Mouse (Mus musculus): Measurements from ENCODE around the gene Batf2.
"Not testable (repeated sequence)": the region's sequence is repeated elsewhere in the genome, so short reads cannot be mapped to it uniquely, and the experiment has no call there.

Batf2 gene

GRCm38 (mm10) chr19:6140678-6141393 is at the start of gene Batf2:
Gene Batf2, plus strand, starts transcription at chr19:6140983.
- DNase-seq (ENCODE audit: low spot score in 2 of 2): peak; percentile 80 to 89

- no peak for DNase-seq (ENCODE audit: low spot score in 2 of 2)
Observed at GRCm38 (mm10) chr19:6094119-6094518, 46.7 kb upstream of the Batf2 start, which contains the start of gene AC131692.1. Gene AC131692.1, plus strand, starts transcription at chr19:6094419.

GRCm38 (mm10) chr19:6097847-6098246 is 42.9 kb upstream of the Batf2 start:
- no peak for DNase-seq (ENCODE audit: low spot score in 2 of 2)

DNA sequence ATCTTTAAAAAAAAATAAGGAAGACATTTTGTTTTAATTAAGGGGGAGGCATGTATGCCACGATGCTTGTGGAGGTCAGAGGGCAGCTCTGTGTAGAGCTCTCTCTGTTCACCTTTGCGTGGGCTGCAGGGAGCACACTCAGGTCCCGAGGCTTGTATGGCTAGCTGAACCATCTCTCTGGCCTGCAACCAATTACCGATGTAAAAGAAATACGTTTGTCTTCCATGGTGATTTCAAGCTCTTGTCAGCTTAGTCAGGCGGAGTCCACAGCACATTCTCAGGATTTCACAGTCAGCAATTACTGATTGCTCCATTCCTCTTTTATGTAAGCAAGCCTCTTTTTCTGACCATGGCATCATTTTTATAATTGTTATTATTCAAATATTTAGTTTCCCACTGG is 39.6 kb upstream of the Batf2 start:
- DNase-seq (ENCODE audit: low spot score in 2 of 2): no peak

- DNase-seq (ENCODE audit: low spot score in 2 of 2): no peak
Observed at GRCm38 (mm10) chr19:6102169-6102853, 38.5 kb upstream of the Batf2 start.

- DNase-seq (ENCODE audit: low spot score in 2 of 2): no peak
Observed at GRCm38 (mm10) chr19:6104476-6104875, 36.3 kb upstream of the Batf2 start.

- no peak for DNase-seq (ENCODE audit: low spot score in 2 of 2)
Observed at GRCm38 (mm10) chr19:6105586-6105985, 35.2 kb upstream of the Batf2 start, which contains the start of gene Naaladl1. Gene Naaladl1, plus strand, starts transcription at chr19:6105782.

DNA sequence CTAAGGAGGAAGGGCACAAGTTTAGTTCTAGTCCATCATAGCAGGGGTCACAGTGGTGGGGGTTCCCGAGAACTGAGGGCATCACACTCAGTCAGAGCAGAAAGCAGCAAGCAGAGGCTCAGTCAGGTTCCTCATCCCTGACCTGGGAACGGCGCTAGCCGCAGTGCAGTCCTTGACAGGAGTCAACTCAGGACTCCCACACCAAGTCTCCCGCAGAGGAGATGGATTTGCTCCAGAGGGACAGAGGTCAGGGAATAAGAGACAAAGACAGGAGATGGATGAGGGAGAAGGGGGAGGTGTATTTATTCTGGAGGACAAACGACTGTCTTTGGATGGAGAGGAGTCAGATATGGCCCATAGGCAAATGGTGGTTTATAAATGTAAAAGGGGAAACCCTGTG is 27.7 kb upstream of the Batf2 start:
- no peak for DNase-seq (ENCODE audit: low spot score in 2 of 2)

DNA sequence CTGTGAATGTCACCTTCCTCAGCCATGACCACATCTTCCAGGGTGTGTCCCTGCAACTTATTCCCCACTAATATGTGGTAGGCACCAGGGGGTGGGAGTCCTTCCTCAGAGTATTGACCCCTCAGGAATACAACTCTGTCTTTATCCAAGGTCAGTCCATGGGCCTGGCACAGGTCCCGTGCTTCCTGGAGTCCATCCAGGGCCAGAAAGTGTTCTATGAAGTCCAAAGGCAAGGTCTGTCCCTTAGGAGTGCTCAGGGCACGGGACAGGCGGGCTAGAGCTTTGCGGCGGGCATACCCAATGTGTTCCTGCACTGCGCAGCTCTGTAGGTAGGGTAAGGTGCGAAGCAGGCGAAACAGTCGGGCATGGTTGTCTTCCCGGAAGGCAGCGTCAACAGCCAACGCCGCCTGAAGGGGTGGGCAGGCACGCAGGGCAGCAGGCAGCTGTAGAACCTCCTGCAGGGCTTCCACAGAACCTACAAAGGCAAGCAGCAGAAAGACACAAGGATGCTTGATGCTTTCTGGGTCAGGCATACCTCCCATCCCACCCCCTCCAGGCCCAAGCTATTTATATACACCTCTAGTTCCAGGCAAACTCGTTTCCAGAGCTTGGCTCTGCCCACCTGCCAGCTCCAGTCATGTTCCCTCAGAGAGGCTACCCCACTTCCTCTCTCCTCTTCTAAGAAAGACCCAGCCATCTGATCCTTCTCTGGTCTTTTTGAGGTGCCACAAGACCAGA is 24.5 kb upstream of the Batf2 start:
- DNase-seq (ENCODE audit: low spot score in 2 of 2): no peak

DNA sequence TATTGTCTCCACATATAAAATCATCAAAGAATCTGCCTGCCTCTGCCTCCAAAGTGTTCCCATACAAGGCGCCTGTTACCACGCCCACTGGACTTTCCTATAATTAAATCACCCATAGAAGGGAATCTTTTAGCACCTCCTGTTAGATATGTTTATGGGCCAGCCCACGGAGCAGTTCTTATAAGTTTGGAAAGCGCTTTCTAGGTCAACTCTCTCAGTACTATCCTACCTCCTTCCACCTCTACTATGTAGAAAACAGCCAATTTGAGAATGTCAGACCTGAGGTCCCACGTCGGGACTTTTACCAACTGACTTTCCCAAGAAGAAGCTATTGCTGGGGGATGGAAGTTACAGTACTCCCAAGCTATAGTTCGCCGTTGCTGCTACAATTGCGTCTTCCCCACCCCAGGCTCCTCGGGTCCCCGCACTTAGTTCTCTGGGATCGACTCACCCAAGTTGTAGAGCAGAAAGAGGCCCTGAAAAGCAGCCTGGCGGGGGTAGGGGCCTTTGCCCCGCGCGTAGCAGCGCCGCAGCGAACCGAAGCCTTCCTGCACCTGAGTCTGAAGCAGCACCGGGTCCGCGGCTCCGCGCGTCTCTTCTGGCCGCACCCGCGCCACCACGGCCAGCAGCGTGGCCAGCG is 23.3 kb upstream of the Batf2 start:
- DNase-seq (ENCODE audit: low spot score in 2 of 2): peak in 1 of 2 experiments; percentile 57

- DNase-seq (ENCODE audit: low spot score in 2 of 2): peak; percentile 84 to 88
Observed at GRCm38 (mm10) chr19:6117986-6118676, 22.7 kb upstream of the Batf2 start, which contains the start of gene Sac3d1. Gene Sac3d1, minus strand, starts transcription at chr19:6118650.

- no peak for DNase-seq (ENCODE audit: low spot score in 2 of 2)
Observed at GRCm38 (mm10) chr19:6118677-6119185, 22.1 kb upstream of the Batf2 start.

GRCm38 (mm10) chr19:6121761-6122160 is 19.0 kb upstream of the Batf2 start:
- no peak for DNase-seq (ENCODE audit: low spot score in 2 of 2)

- no peak for DNase-seq (ENCODE audit: low spot score in 2 of 2)
Observed at GRCm38 (mm10) chr19:6123330-6123729, 17.5 kb upstream of the Batf2 start.

DNA sequence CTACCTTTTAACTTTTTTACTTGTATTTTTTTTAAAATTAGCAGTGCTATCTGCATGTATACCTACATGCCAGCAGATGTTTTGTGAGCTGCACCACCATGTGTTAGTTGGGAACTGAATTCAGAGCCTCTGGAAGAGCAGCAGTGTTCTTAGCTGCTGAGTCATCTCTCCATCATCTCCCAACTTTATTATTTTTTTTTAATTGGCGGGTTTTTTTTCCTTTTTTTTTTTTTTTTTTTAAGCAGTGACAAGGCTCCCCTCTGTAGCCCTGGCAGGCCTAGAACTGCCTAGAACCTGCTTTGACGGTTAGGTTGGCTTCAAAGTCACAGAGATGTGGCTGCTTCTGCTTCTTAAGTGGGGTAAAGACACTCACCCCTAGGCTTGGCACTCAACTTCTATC is 15.9 kb upstream of the Batf2 start:
- no peak for DNase-seq (ENCODE audit: low spot score in 2 of 2)

GRCm38 (mm10) chr19:6126289-6126688 is 14.5 kb upstream of the Batf2 start:
- DNase-seq (ENCODE audit: low spot score in 2 of 2): no peak

- DNase-seq (ENCODE audit: low spot score in 2 of 2): no peak
Observed at GRCm38 (mm10) chr19:6126789-6127580, 13.8 kb upstream of the Batf2 start.

GRCm38 (mm10) chr19:6127760-6128341 is 12.9 kb upstream of the Batf2 start, which contains the start of gene Snx15:
Gene Snx15, minus strand, starts transcription at chr19:6128304.
- peak; percentile 92 to 93 for DNase-seq (ENCODE audit: low spot score in 2 of 2)

- DNase-seq (ENCODE audit: low spot score in 2 of 2): not testable (repeated sequence)
Observed at GRCm38 (mm10) chr19:6130414-6131128, 10.2 kb upstream of the Batf2 start.

Data from urinary bladder, adult 18-20 months (tissue).